Mouse (Mus musculus): ENCODE results near the gene Pnliprp2.

Pnliprp2 gene

GRCm38 (mm10) chr19:58759423-58759822, at the start of gene Pnliprp2:
Gene Pnliprp2, plus strand, starts transcription at chr19:58759719.
- in situ Hi-C loops (cut with MboI, MseI), result no loop called here

GRCm38 (mm10) chr19:58717925-58718324, 41.6 kb upstream of the Pnliprp2 start:
- in situ Hi-C loops (cut with MboI, MseI), result no loop called here

- in situ Hi-C loops (cut with MboI, MseI), result no loop called here
These were observed 39.1 kb upstream of the Pnliprp2 start for GRCm38 (mm10) chr19:58720439-58720838.

GRCm38 (mm10) chr19:58726551-58726950, 33.0 kb upstream of the Pnliprp2 start:
- in situ Hi-C loops (cut with MboI, MseI), result no loop called here

- in situ Hi-C loops (cut with MboI, MseI), result no loop called here
These were observed 31.8 kb upstream of the Pnliprp2 start for GRCm38 (mm10) chr19:58727756-58728155.

- in situ Hi-C loops (cut with MboI, MseI), result no loop called here
These were observed 31.0 kb upstream of the Pnliprp2 start, which contains the start of gene Pnliprp1 for GRCm38 (mm10) chr19:58728445-58729031. Gene Pnliprp1, plus strand, starts transcription at chr19:58728887.

GRCm38 (mm10) chr19:58733216-58733615, 26.3 kb upstream of the Pnliprp2 start:
- in situ Hi-C loops (cut with MboI, MseI), result loop anchor here (10.0 kb wide), 1 partner anchor 558 kb away; no protein-coding TSS in a partner anchor

GRCm38 (mm10) chr19:58738111-58738510, 21.4 kb upstream of the Pnliprp2 start:
- in situ Hi-C loops (cut with MboI, MseI), result loop anchor here (10.0 kb wide), 1 partner anchor 563 kb away; no protein-coding TSS in a partner anchor

GRCm38 (mm10) chr19:58741036-58741435, 18.5 kb upstream of the Pnliprp2 start:
- in situ Hi-C loops (cut with MboI, MseI), result no loop called here

GRCm38 (mm10) chr19:58742711-58743110, 16.8 kb upstream of the Pnliprp2 start:
- in situ Hi-C loops (cut with MboI, MseI), result no loop called here

GRCm38 (mm10) chr19:58743736-58744135, 15.8 kb upstream of the Pnliprp2 start:
- in situ Hi-C loops (cut with MboI, MseI), result no loop called here

GRCm38 (mm10) chr19:58747498-58748000, 12.0 kb upstream of the Pnliprp2 start:
- in situ Hi-C loops (cut with MboI, MseI), result no loop called here

GRCm38 (mm10) chr19:58750822-58751221, 8.7 kb upstream of the Pnliprp2 start:
- in situ Hi-C loops (cut with MboI, MseI), result no loop called here

GRCm38 (mm10) chr19:58751504-58751903, 8.0 kb upstream of the Pnliprp2 start:
- in situ Hi-C loops (cut with MboI, MseI), result no loop called here

GRCm38 (mm10) chr19:58758871-58759270, 648 bp upstream of the Pnliprp2 start:
- in situ Hi-C loops (cut with MboI, MseI), result no loop called here

- in situ Hi-C loops (cut with MboI, MseI), result no loop called here
These were observed 2.8 kb downstream of the Pnliprp2 start for GRCm38 (mm10) chr19:58762316-58762715.

GRCm38 (mm10) chr19:58762848-58763541, 3.5 kb downstream of the Pnliprp2 start:
- in situ Hi-C loops (cut with MboI, MseI), result no loop called here

- in situ Hi-C loops (cut with MboI, MseI), result no loop called here
These were observed 7.8 kb downstream of the Pnliprp2 start for GRCm38 (mm10) chr19:58767329-58767728.

- in situ Hi-C loops (cut with MboI, MseI), result no loop called here
These were observed 16.9 kb downstream of the Pnliprp2 start for GRCm38 (mm10) chr19:58776461-58776860.

- in situ Hi-C loops (cut with MboI, MseI), result no loop called here
These were observed 22.0 kb downstream of the Pnliprp2 start for GRCm38 (mm10) chr19:58781566-58781965.

- in situ Hi-C loops (cut with MboI, MseI), result no loop called here
These were observed 24.4 kb downstream of the Pnliprp2 start for GRCm38 (mm10) chr19:58783938-58784337.

- in situ Hi-C loops (cut with MboI, MseI), result no loop called here
These were observed 29.7 kb downstream of the Pnliprp2 start for GRCm38 (mm10) chr19:58789194-58789593.

GRCm38 (mm10) chr19:58794284-58794683, 34.8 kb downstream of the Pnliprp2 start, which contains the start of gene 1700019N19Rik:
Gene 1700019N19Rik, minus strand, starts transcription at chr19:58794461.
- in situ Hi-C loops (cut with MboI, MseI), result no loop called here
